Mouse (Mus musculus) ES-Bruce4 (cell line): ENCODE measurements at regions not wholly inside any gene's neighbourhood (a gene's known extent, or its start where the extent isn't known, plus 50 kb on each side); places are given as distances from the start of the nearest gene placed in this dataset.

Source experiments
- CTCF ChIP-seq: IDR thresholded peaks from one replicate; pipeline ENCODE4 v1.8.1; 2011; ENCODE audit warnings: low read depth, low read length
- EP300 ChIP-seq: IDR thresholded peaks from 2 replicates; pipeline ENCODE4 v1.6.1; 2011; ENCODE audit warnings: low read depth, low read length; ENCODE audit not compliant: insufficient read depth
- POLR2A ChIP-seq: IDR thresholded peaks from one replicate; pipeline ENCODE4 v1.8.1; 2011; ENCODE audit warnings: low read length; ENCODE audit not compliant: insufficient read depth

DNA sequence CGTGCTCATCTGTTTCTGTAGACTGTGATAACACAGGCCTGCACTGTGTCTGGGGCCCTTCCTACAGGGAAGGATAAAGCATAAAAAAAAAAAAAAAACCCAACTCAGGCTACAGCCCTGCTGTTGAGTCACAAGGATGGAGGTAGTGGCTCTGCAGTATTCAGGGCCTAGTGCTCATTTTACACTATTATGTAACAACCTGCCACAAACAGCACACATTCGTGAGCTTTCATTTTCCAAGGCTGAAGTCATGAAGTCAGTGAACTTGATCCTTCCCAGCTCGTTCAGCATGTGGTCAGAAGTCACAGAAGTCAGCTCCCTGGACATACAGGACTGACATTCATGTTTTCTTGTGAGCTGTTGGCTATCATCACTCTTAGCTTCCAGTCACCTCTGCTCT, 199.8 kb upstream of the Vstm2b start:
- TF ChIP-seq CTCF (no peak), POLR2A (no peak), EP300 (no peak)
